Mouse (Mus musculus) cortical plate, adult 2 months (tissue): ENCODE results near the gene Gng12. TPM values are rescaled to one million over a fixed set of nuclear protein-coding genes. Genes with fewer than 3 reads are reported as not detected.

Experiments used
- H3K27ac ChIP-seq: fragments of 200-500 bp; 2 replicates; pipeline ENCODE4 v1.5.1; 2012; ENCODE audit warnings: low read length, control low read depth, inconsistent platforms; ENCODE audit not compliant: insufficient read depth
- H3K4me1 ChIP-seq: fragments of 200-500 bp; 2 replicates; pipeline ENCODE4 v1.6.1; 2011; ENCODE audit warnings: low read length; ENCODE audit not compliant: control insufficient read depth, insufficient read depth
- H3K4me3 ChIP-seq: fragments of 200-500 bp; 2 replicates; pipeline ENCODE4 v1.5.1; 2011; ENCODE audit warnings: mild to moderate bottlenecking, low read length, control low read depth; ENCODE audit not compliant: insufficient read depth
- CTCF ChIP-seq: fragments of 200-500 bp; IDR thresholded peaks from 2 replicates; pipeline ENCODE4 v1.5.1; 2011; ENCODE audit warnings: mild to moderate bottlenecking, control low read depth, low read length; ENCODE audit not compliant: insufficient read depth; ENCODE audit errors: extremely low read depth
- POLR2A ChIP-seq: fragments of 200-500 bp; IDR thresholded peaks from 2 replicates; pipeline ENCODE4 v1.6.1; 2011; ENCODE audit warnings: mild to moderate bottlenecking, low read length, control low read depth; ENCODE audit not compliant: insufficient read depth; ENCODE audit errors: extremely low read depth
- polyA plus RNA-seq: library from polyadenylated mRNA; depleted of rRNA; stranded (reverse); fragments of >200 nt; gene quantifications from 2 replicates; pipeline ENCODE4 v1.2.3, GENCODE M21; 2012

Gng12 gene
- polyA plus RNA-seq, 1 experiment = 58.7 TPM

GRCm38 (mm10) chr6:67046937-67047336, 150.7 kb downstream of the Gng12 start:
- Histone ChIP-seq H3K27ac (no peak overlapping the region), H3K4me1 (no peaks in the 10 kb centered on the region), H3K4me3 (no peak overlapping the region)
- TF ChIP-seq CTCF (no peak), POLR2A (no peak)

- H3K4me3 ChIP-seq = no peak overlapping the region
- TF ChIP-seq CTCF (no peak), POLR2A (no peak)
- H3K27ac ChIP-seq = no peak overlapping the region
- H3K4me1 ChIP-seq = no peaks in the 10 kb centered on the region
Observed at GRCm38 (mm10) chr6:67048052-67048691, 152.0 kb downstream of the Gng12 start.

GRCm38 (mm10) chr6:67048880-67049694, 152.9 kb downstream of the Gng12 start:
- TF ChIP-seq CTCF = no peak
- TF ChIP-seq POLR2A = no peak

GRCm38 (mm10) chr6:67049695-67050038, 153.5 kb downstream of the Gng12 start:
- H3K4me3 ChIP-seq = no peak overlapping the region
- TF ChIP-seq POLR2A (no peak), CTCF (no peak)
- H3K27ac ChIP-seq = no peak overlapping the region
- H3K4me1 ChIP-seq = no peaks in the 10 kb centered on the region

More at GRCm38 (mm10) chr6:67048880-67049694, 152.9 kb downstream of the Gng12 start:
- no peaks in the 10 kb centered on the region for H3K4me1 ChIP-seq
- H3K27ac ChIP-seq = no peak overlapping the region
- H3K4me3 ChIP-seq = no peak overlapping the region

- no peaks in the 10 kb centered on the region for H3K4me1 ChIP-seq
- H3K27ac ChIP-seq = no peak overlapping the region
- H3K4me3 ChIP-seq = no peak overlapping the region
- TF ChIP-seq CTCF = no peak
- TF ChIP-seq POLR2A = no peak
Observed at GRCm38 (mm10) chr6:67050063-67050462, 153.9 kb downstream of the Gng12 start.

- no peak for TF ChIP-seq POLR2A
- no peak for TF ChIP-seq CTCF
- H3K4me1 ChIP-seq = no peaks in the 10 kb centered on the region
- no peak overlapping the region for H3K4me3 ChIP-seq
- H3K27ac ChIP-seq = no peak overlapping the region
Observed at GRCm38 (mm10) chr6:67056108-67056888, 160.1 kb downstream of the Gng12 start.

- no peak overlapping the region for H3K4me3 ChIP-seq
- TF ChIP-seq POLR2A (no peak), CTCF (no peak)
- no peak overlapping the region for H3K27ac ChIP-seq
- H3K4me1 ChIP-seq = no peaks in the 10 kb centered on the region
Observed at GRCm38 (mm10) chr6:67056889-67057564, 160.8 kb downstream of the Gng12 start.

- Histone ChIP-seq H3K27ac (no peak overlapping the region), H3K4me3 (no peak overlapping the region), H3K4me1 (no peaks in the 10 kb centered on the region)
- TF ChIP-seq CTCF (no peak), POLR2A (no peak)
Observed at GRCm38 (mm10) chr6:67057574-67057973, 161.4 kb downstream of the Gng12 start.

GRCm38 (mm10) chr6:67057991-67058696, 161.9 kb downstream of the Gng12 start:
- Histone ChIP-seq H3K27ac (no peak overlapping the region), H3K4me3 (no peak overlapping the region)

More at GRCm38 (mm10) chr6:67057991-67058696, 161.9 kb downstream of the Gng12 start:
- no peaks in the 10 kb centered on the region for H3K4me1 ChIP-seq
- TF ChIP-seq CTCF = no peak
- TF ChIP-seq POLR2A = no peak
